Mouse (Mus musculus): Measurements from ENCODE around the gene Grin2d.

Gene Grin2d

DNA sequence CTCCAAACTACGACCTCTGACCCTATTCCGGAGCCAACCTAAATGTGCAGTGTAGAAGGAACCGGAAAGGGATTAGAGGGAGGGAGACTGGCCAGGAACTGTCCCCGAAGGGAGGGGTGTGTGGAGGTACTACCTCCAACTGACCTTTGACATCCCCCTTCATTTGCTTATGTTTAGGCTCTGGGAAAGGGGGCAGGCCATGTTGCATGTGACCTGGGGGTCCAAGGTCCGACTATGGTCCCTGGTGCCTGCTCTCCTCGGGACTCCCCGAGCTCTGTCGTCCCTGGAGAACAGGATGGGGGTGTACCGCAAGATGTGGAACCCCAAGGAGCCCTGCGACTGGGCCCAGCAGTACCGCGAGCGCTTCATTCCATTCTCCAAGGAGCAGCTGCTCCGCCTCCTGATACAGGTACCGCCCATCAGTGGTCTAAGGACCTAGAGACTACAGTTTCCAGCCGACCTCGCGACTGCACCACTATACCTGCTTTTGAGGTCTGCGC lies 19.1 kb upstream of the Grin2d start:
- DNase-seq = peak; percentile 78

GRCm38 (mm10) chr7:45896517-45897257 lies 18.5 kb upstream of the Grin2d start, which contains the start of the genes Syngr4 and Tmem143:
Syngr4 (minus strand) TSS chr7:45896714.
Tmem143 (plus strand) TSS chr7:45896941.
- peak; percentile 98 for DNase-seq

- DNase-seq = no peak
Measured at GRCm38 (mm10) chr7:45895931-45896516, 17.8 kb upstream of the Grin2d start.

GRCm38 (mm10) chr7:45892651-45893050 lies 14.5 kb upstream of the Grin2d start:
- no peak for DNase-seq

- no peak for DNase-seq
Measured at GRCm38 (mm10) chr7:45887246-45887645, 9.1 kb upstream of the Grin2d start.

GRCm38 (mm10) chr7:45881011-45881410 lies 2.8 kb upstream of the Grin2d start:
- no peak for DNase-seq

GRCm38 (mm10) chr7:45880531-45880930 lies 2.4 kb upstream of the Grin2d start:
- DNase-seq = no peak

GRCm38 (mm10) chr7:45876895-45877294 lies 1.3 kb downstream of the Grin2d start:
- DNase-seq = no peak

- DNase-seq = peak; percentile 66
Measured at GRCm38 (mm10) chr7:45873061-45873947, 4.9 kb downstream of the Grin2d start.

DNA sequence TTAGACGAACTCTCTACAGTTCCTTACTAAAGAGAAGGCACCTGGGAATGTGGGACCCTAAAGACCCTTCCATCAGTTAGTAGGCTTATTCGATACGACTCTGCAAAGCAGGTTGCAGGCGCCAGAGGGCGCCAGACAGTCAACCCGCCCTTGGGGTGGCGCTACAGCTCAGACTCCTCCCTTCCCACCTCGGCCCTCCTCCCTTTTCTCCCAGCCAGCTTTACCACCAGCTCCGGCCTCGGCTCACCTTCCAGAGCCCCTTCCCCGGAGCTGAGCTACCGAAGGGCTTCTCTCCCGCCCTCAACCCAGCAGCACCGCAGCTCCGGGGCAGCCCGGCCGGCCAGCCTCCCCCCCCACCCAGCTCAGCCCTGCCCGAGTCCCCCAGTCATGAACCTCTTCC lies 5.6 kb downstream of the Grin2d start, which contains the start of gene Kdelr1:
TSS of gene Kdelr1 (plus strand) at position 149 of the 400 bp plus-strand sequence.
- peak; percentile 92 for DNase-seq

DNA sequence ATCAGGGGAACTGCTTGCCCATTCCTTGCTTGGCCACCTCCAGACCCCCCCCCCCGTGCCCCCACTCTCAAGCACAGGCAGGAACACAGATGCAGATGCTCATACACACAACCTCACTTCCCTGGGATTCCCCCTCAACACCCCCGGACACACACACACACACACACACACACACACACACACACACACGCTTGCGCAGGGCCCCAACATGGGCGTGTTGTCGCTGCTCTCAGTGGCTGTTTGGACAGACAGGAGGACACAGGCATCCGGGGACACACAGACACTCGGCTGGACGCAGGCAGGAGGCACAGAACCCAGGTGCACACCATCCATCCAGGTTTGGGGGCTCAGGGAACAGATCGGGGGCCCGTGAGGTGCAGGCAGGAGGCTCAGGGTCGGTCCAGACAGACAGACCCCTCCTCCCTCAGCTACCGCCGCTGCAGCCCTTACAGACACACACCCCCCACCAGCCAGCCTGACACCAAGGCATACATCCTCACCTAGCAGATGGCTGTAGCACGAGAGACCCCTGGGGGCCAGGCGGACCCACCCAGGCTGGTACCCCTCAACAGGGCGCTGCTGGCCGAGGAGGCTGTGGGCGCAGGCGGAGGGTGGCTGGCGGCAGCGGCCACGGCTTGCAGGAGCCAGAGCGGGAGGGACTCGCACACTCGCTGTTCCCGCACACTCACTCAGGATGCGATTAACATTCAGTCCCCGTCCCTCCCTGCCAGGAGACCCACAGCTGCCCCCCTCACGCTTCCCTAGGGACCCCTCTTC lies 7.7 kb downstream of the Grin2d start:
- DNase-seq = no peak

DNA sequence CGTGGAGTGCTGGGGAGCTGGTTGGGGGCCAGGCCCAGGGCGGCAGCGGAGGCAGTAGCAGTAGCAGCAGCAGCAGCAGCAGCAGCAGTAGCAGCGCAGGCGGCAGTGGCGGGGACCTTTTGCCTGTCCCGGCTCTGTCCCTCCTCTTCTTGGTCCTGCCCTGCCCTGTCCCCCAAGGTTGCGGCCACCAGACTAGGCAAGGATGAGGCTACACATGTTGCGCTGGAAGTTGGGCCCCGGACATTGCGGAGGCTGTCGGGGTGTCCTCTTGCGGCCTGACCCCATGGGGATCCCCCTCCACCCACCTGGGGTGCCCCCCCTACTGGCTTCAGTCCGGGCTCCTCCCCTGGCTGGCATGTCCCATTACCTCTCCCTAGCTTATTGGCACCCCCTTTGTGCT lies 8.4 kb downstream of the Grin2d start:
- DNase-seq = no peak

DNA sequence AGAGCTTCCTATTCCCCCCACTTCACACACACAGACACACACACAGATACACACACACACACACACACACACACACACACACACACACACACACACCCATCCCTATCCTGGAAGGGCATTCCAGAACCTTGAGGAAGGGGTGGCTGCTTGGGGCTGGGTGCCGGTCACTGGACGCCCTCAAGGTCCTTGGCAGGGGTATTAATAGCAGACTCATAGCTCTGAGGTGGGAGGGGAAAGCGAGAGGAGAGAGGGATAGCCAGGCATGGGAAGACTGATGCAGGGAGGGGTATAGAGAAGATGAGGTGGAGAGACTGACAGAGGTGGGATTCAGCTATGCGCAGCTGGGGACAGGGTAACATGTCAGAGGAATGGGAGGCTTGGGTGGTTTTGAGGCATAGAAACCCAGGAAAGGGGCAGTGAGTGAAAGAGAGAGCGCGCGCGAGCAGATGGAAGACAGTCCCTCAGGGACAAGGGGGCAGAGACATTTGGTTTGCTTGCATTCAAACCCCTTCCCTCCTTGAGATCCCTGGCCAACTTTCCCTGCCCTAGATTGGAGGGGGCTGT lies 9.0 kb downstream of the Grin2d start:
- DNase-seq = no peak

GRCm38 (mm10) chr7:45867871-45868270 lies 10.3 kb downstream of the Grin2d start:
- DNase-seq = no peak

GRCm38 (mm10) chr7:45865925-45866910 lies 12.0 kb downstream of the Grin2d start:
- DNase-seq = peak; percentile 88

- DNase-seq = no peak
Measured at GRCm38 (mm10) chr7:45864435-45864834, 13.7 kb downstream of the Grin2d start.

DNA sequence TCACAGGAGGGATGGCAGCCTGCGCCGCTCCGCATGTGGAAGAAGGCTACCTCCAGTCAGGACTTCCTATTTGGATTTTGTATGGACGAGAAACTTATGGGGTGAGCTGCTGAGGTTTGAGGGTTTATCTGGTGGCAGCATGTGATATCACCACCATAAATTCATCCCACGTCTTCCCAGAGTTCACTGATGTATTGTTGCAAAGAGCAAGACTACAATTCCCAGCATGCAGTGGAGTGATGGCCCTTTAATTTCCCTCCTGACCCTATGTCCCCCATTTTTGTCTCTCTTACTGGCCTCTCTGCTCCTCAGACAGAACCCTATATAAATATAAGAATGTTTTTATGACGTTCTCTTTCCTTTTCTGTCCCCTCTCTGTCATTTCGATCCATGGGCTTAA lies 15.4 kb downstream of the Grin2d start:
- no peak for DNase-seq

DNA sequence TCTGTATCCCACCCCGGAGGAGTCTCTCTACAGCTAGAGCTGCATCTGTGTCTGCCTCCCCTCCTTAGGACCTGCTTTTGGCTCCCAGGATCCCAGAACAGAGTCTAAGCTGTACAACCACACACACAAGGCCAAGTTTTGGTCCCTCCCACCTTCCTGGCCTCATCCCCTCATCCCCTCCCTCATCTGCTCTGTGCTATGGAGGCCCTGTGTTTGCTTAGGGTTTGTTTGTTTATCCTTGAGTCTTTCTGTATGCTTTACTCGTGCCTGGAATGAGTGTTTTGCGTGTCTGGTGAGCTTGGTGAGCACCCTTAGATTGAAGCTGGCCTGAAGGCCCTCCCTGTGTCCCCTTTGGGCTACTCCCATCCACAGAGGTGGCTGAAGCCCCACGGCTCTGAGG lies 19.2 kb downstream of the Grin2d start:
- no peak for DNase-seq

- peak; percentile 8 for DNase-seq
Measured at GRCm38 (mm10) chr7:45856950-45857901, 21.0 kb downstream of the Grin2d start.
